Mouse (Mus musculus): ENCODE data around the gene Zfc3h1. TPM values are rescaled to one million over a fixed set of nuclear protein-coding genes. Genes with fewer than 3 reads are reported as not detected.

Zfc3h1 gene
- polyA plus RNA-seq, 2 experiments from 2014 or later, result 23.2 to 35.4 TPM

DNA sequence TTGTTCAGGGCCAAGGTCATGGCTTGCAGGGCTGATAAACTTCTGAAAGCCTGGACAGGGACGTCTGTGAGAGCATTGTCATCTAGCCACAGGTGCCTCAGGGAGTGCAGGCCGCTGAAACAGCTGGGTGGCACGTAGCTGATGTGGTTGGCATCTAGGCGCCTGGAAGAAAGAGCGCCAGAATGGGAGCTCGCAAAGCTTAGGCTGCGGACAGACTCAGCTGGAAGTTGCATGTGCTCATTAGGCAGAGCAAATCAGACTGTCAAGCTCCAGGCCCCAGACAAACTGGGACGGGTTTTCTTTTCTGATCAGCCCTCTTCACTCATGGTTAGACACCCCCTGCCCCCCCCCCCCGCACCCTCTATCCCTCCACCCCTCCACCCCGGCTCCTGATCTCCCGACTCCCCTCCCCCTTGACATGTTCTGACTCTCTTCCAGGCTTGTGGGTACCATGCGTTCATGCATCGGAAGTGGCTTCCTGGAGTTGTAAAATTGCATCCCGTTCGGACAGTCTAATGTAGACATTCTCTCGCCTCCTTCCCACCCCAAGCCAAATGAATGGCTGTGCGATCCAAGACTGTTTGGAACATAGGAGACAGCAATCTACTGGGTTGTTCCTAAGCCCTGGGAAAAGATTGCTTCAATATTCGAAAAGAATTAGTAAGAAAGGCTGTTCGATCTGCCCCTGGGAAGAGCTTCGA, 93.8 kb downstream of the Zfc3h1 start:
- ATAC-seq, result no peak

Other genes starting within 250 kb of the Zfc3h1 start
- gene Tph2, start 199.9 kb upstream of the Zfc3h1 start, polyA plus RNA-seq (2017; shearing (Covaris generic)), result not detected
- gene Tbc1d15, start 133.5 kb upstream of the Zfc3h1 start, polyA plus RNA-seq (2017; shearing (Covaris generic)), result 100 to 1,000 TPM in 1 of 2 experiments, 10 to 100 TPM in 1; 87.7 to 108 TPM
- gene Rab21, start 69.4 kb upstream of the Zfc3h1 start, polyA plus RNA-seq (2017; shearing (Covaris generic)), result 10 to 100 TPM; 21.3 to 26.2 TPM
- 10 to 100 TPM; 41.0 to 44.7 TPM for gene Tmem19, start 22.5 kb upstream of the Zfc3h1 start, polyA plus RNA-seq (2017; shearing (Covaris generic))
- gene Thap2, start 516 bp upstream of the Zfc3h1 start, polyA plus RNA-seq (2017; shearing (Covaris generic)), result 10 to 100 TPM; 12.8 to 13.7 TPM
- not detected for gene A930009A15Rik, start 185.0 kb downstream of the Zfc3h1 start, polyA plus RNA-seq (2017; shearing (Covaris generic))
- under 1 TPM in 1 of 2 experiments, not detected in 1; 0.09 TPM for gene Lgr5, start 202.8 kb downstream of the Zfc3h1 start, polyA plus RNA-seq (2017; shearing (Covaris generic))

All from activated CD4-positive, CD25-positive, alpha-beta regulatory T cell, adult 4 months (primary cell).